Mouse (Mus musculus): ENCODE measurements at regions not wholly inside any gene's neighbourhood (a gene's known extent, or its start where the extent isn't known, plus 50 kb on each side); places are given as distances from the start of the nearest gene placed in this dataset.

DNA sequence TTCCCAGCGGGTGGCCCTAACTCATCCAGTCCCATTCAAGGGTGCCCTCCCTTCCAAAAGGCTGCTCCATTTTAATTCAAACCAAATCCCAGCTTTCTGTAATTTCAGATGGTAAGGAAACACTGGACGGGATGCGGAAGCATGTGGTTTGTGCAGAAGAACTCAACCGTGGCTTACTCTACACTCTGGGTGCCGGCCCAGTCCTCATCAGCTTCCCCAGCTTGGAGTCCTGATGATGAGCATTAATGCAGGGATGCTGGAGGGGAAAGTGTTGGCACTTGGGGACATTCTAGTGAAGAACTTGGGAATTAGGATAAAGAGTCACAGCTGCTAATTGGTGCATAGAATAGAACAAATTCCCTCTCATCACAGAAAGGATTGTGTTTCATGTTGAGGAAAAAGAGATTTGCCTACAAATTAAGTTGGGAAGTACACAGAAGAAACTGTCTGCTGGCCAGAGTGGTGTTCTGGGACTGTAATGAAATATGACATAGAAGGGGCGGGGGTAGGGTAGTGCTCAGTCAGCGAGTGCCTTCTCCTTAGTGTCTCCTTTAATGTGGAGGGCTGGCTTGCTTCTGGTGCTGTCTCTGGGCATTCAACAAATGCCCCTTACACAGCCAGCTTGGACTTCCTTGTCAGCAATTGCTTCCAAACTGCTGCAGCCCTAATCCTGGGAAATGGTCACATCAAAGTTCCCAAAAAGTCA lies 285.0 kb upstream of the Bmper start:
- H3K4me1 ChIP-seq (ENCODE audit: control insufficient read depth, insufficient read depth, low read length), result no peaks in the 10 kb centered on the region
- DNase-seq, result no peak
- no peak overlapping the region for H3K4me3 ChIP-seq (replicated peaks; ENCODE audit: extremely low read depth, low read depth, low read length)
- 86% methylated on average over 7 of the region's 7 CpGs for WGBS
- TF ChIP-seq POLR2A (IDR thresholded peaks at IDR 0.05; ENCODE audit: borderline replicate concordance, extremely low read depth, low read depth, low read length) (no peak), CTCF (IDR thresholded peaks at IDR 0.05; ENCODE audit: insufficient read depth, low read length) (no peak)

DNA sequence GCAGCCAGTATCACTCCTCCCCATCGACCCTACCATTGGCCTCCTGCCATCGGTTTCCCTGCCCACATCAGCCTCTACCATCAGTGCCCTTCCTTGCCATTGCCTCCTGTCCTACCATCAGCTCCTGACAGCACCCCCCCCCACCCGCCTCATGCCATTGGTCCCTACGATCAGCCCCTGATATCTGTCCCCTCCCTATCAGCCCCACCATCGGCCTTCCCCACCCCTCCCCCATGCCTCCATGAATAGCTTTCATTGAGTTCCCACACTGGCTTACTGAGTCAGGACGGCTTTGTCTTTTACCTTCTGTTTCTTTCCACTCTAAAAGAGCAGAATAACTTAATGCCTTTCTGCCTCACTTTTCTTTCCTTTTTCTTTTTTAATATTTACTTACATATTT lies 277.9 kb upstream of the Bmper start:
- Histone ChIP-seq H3K4me1 (ENCODE audit: control insufficient read depth, insufficient read depth, low read length) (no peaks in the 10 kb centered on the region), H3K4me3 (replicated peaks; ENCODE audit: extremely low read depth, low read depth, low read length) (no peak overlapping the region)
- DNase-seq, result no peak
- TF ChIP-seq POLR2A (IDR thresholded peaks at IDR 0.05; ENCODE audit: borderline replicate concordance, extremely low read depth, low read depth, low read length) (no peak), CTCF (IDR thresholded peaks at IDR 0.05; ENCODE audit: insufficient read depth, low read length) (no peak)
- WGBS, result 81% methylated on average over 6 of the region's 6 CpGs

DNA sequence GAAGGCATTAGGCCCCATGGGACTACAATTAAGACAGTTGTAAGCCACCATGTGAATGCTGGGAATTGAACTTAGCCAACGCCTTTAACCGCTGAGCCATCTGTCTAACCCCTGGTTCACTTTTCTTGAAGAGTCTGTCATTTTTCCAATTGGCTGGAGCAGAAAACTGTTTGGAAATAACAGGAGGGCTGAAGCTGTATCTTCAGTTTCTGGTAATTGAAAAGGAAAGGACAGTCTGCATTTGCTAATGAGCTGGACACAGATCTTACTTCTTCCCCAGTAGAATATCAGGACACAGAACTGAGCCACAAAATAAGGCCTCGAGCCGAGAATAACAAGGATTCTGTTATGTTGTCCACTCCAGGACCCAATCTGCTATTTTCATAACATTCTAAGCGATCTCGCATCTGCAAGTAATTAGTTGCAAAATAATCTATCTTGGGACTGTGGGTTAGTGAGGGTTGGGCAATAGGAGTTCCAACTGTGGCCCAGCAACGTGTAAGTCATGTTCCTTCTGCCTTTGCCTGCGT lies 277.4 kb upstream of the Bmper start:
- TF ChIP-seq CTCF (IDR thresholded peaks at IDR 0.05; ENCODE audit: insufficient read depth, low read length) (no peak), POLR2A (IDR thresholded peaks at IDR 0.05; ENCODE audit: borderline replicate concordance, extremely low read depth, low read depth, low read length) (no peak)
- Histone ChIP-seq H3K4me3 (replicated peaks; ENCODE audit: extremely low read depth, low read depth, low read length) (no peak overlapping the region), H3K4me1 (ENCODE audit: control insufficient read depth, insufficient read depth, low read length) (no peaks in the 10 kb centered on the region)
- no peak for DNase-seq
- WGBS, result 78% methylated on average over 8 of the region's 8 CpGs

DNA sequence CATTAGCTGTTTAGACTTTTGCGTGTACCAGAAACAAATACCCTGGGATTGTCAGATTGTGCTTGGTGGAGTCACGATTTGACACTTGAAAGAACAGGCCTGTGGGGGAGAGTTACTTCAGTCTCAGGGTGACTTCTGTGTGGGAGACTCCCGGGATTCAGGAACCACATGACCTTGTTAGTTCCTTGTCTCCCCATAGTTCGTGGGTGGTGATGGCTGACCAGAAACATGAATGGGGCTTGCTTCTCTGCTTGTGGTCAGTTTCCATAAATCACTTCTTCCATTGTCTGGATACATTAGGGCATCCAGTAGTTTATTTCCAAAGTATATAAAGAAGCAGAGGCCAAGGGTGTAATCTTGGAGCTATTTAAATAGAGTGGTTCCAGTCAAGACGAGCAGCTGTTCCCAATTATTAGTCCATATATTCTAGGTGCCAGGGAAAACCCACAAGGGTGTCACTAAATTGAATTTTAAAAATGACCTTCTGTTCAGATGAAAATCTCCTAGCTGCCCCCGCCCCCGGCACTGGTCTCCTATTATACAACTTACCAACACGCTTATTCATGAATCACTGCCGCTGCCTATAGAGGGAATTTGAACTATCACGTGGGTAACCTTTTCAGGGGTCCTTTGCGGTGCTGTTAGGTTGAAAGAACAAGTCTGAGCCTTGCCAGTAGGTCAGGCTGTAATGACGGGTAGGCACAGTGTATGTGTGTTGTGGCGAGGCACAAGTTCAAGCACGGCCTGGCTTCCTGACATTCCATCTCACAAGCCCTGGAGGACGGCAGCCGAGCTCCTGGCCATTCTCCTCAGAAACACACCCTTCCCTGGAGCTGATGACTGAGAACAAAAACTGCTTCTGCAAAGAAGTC lies 270.1 kb upstream of the Bmper start:
- Histone ChIP-seq H3K4me1 (ENCODE audit: control insufficient read depth, insufficient read depth, low read length) (no peaks in the 10 kb centered on the region), H3K4me3 (replicated peaks; ENCODE audit: extremely low read depth, low read depth, low read length) (no peak overlapping the region)
- TF ChIP-seq CTCF (IDR thresholded peaks at IDR 0.05; ENCODE audit: insufficient read depth, low read length) (no peak), POLR2A (IDR thresholded peaks at IDR 0.05; ENCODE audit: borderline replicate concordance, extremely low read depth, low read depth, low read length) (no peak)
- WGBS, result 76% methylated on average over 16 of the region's 16 CpGs
- no peak for DNase-seq

DNA sequence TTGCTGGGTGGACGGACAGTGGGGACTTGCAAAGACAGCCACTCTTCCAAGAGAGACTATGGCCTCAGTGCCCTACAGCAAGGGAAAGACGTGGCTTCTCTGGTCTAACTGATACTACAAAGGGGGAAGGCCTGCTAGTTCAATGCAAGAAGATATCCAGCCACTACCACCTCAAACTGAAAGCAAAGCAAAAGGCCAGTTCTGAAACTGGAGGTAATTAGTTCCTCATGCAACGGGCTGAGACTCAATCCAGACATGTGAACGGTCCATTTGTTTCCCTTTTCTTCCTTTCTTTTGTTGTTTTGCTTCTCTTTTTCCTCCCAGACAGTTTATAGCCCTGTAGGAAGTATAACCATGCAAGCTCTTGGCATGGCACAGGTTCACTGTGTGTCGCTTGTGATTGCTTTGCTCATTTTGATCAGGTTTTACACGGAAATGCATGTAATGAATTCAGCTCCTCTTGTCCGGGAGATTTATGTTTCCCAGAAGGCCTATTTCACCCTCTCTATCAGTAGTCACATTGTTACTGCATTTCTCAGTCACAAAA lies 260.5 kb upstream of the Bmper start:
- no peaks in the 10 kb centered on the region for H3K4me1 ChIP-seq (ENCODE audit: control insufficient read depth, insufficient read depth, low read length)
- no peak overlapping the region for H3K4me3 ChIP-seq (replicated peaks; ENCODE audit: extremely low read depth, low read depth, low read length)
- DNase-seq, result no peak
- WGBS, result 74% methylated on average over 7 of the region's 7 CpGs
- TF ChIP-seq CTCF (IDR thresholded peaks at IDR 0.05; ENCODE audit: insufficient read depth, low read length), result no peak
- TF ChIP-seq POLR2A (IDR thresholded peaks at IDR 0.05; ENCODE audit: borderline replicate concordance, extremely low read depth, low read depth, low read length), result no peak

DNA sequence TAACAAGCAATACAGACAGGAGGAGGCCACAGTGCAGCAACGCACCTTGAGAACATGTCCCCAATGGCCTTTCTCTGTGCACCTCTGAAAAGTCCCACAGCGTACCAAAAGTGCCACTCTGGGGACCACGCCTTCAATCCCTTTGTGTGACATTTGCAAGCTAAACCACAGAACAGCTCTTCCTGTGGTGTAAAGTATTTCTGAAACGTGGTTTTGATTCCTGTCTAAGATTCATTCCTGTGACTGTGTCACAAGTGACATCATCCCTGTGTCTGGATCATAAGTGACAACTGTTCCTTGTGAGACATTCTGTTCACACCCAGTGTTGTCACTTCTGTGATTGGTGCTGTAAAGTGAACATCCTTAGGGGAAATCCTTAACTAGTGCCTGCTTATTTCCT lies 251.6 kb upstream of the Bmper start:
- DNase-seq, result no peak

DNA sequence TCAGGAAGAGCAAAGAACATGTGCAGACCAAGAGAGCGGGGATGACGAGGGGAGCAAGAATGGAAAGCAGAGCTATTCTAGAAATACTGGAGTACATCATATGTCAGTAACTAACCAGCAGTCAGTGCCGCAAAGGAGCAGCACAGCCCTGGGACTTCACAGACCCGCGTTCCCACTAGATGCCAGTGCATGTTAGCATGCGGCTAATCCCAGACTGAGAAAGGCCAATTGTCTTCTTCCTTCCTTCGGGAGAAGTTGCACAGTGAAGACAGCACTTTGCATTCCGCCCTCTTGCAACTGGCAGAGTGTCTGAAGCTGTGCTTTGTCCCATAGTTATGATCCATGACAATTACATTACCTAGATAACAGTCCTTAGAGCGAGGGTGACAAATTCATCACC lies 246.1 kb upstream of the Bmper start:
- Histone ChIP-seq H3K4me3 (replicated peaks; ENCODE audit: extremely low read depth, low read depth, low read length) (no peak overlapping the region), H3K4me1 (ENCODE audit: control insufficient read depth, insufficient read depth, low read length) (no peaks in the 10 kb centered on the region)
- no peak for TF ChIP-seq CTCF (IDR thresholded peaks at IDR 0.05; ENCODE audit: insufficient read depth, low read length)
- TF ChIP-seq POLR2A (IDR thresholded peaks at IDR 0.05; ENCODE audit: borderline replicate concordance, extremely low read depth, low read depth, low read length), result no peak
- DNase-seq, result no peak
- WGBS, result 59% methylated on average over 9 of the region's 9 CpGs

More for the DNA sequence above, 251.6 kb upstream of the Bmper start:
- Histone ChIP-seq H3K4me1 (ENCODE audit: control insufficient read depth, insufficient read depth, low read length) (no peaks in the 10 kb centered on the region), H3K4me3 (replicated peaks; ENCODE audit: extremely low read depth, low read depth, low read length) (no peak overlapping the region)
- WGBS, result 65% methylated on average over 4 of the region's 4 CpGs
- no peak for TF ChIP-seq CTCF (IDR thresholded peaks at IDR 0.05; ENCODE audit: insufficient read depth, low read length)
- TF ChIP-seq POLR2A (IDR thresholded peaks at IDR 0.05; ENCODE audit: borderline replicate concordance, extremely low read depth, low read depth, low read length), result no peak

DNA sequence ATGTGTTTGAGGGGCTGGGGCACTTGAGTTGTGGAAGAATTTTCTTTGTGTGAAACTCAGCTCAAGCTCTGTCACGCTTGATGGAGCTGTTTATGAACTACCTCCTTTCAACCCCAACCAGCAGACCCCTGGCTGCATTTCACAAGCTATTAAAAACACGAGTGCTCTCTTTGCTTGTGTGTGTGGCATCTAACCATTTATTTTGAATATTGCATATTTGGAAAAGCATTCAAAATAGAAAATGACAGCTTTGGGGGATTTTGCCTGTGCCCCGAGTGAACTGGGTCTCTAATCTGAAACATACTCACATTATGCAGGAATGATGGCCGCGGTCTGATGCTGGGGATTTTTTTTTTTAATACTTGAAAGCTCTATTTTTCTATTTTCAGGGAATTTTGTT lies 243.2 kb upstream of the Bmper start:
- TF ChIP-seq POLR2A (IDR thresholded peaks at IDR 0.05; ENCODE audit: borderline replicate concordance, extremely low read depth, low read depth, low read length) (no peak), CTCF (IDR thresholded peaks at IDR 0.05; ENCODE audit: insufficient read depth, low read length) (no peak)
- H3K4me1 ChIP-seq (ENCODE audit: control insufficient read depth, insufficient read depth, low read length), result no peaks in the 10 kb centered on the region
- WGBS, result 76% methylated on average over 5 of the region's 5 CpGs
- no peak for DNase-seq
- H3K4me3 ChIP-seq (replicated peaks; ENCODE audit: extremely low read depth, low read depth, low read length), result no peak overlapping the region

DNA sequence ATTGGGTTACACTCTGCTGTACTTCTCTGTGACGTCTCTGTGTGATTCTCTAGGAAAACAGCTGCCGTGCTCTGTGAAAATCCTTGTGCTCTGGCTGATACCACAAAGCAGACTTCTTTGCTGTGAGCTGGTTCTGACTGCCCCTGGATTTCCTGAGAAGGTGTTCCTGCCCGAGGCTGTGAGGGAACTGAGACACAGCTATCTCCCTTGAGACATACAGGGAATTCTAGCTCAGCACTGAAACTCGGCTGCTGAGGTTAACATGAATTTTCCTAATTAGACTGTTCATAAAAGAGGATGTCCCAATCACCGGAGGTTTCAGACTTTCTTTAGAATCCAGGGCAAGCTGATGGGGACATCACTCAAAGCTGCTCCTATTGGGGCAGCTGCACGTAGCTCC lies 233.4 kb upstream of the Bmper start:
- DNase-seq, result no peak
- WGBS, result 78% methylated on average over 6 of the region's 6 CpGs
- no peak overlapping the region for H3K4me3 ChIP-seq (replicated peaks; ENCODE audit: extremely low read depth, low read depth, low read length)
- TF ChIP-seq POLR2A (IDR thresholded peaks at IDR 0.05; ENCODE audit: borderline replicate concordance, extremely low read depth, low read depth, low read length), result no peak
- TF ChIP-seq CTCF (IDR thresholded peaks at IDR 0.05; ENCODE audit: insufficient read depth, low read length), result no peak
- no peaks in the 10 kb centered on the region for H3K4me1 ChIP-seq (ENCODE audit: control insufficient read depth, insufficient read depth, low read length)
